Mouse (Mus musculus) E14TG2a.4 (cell line): ENCODE results near the gene Tnrc6b.

Experiments
- H3K27me3 ChIP-seq: 2 replicates; pipeline ENCODE4 v1.6.1; 2014; ENCODE audit warnings: low read length, control low read depth; ENCODE audit not compliant: insufficient read depth
- H3K36me3 ChIP-seq: 2 replicates; pipeline ENCODE4 v1.6.1; 2014; ENCODE audit warnings: low read length, control low read depth; ENCODE audit not compliant: insufficient read depth
- H3K4me1 ChIP-seq: replicated peaks from 2 replicates; pipeline ENCODE4 v1.6.1; 2014; ENCODE audit warnings: low read depth, low read length, control low read depth
- H3K4me3 ChIP-seq: replicated peaks from 2 replicates; pipeline ENCODE4 v1.5.1; 2014; ENCODE audit warnings: mild to moderate bottlenecking, low read length
- H3K9me3 ChIP-seq: 2 replicates; pipeline ENCODE4 v1.6.1; 2014; ENCODE audit warnings: low read length, control low read depth
- CTCF ChIP-seq: conservative IDR thresholded peaks from 2 replicates; pipeline ENCODE4 v1.5.1; 2014; ENCODE audit warnings: low read length
- NANOG ChIP-seq: IDR thresholded peaks from 2 replicates; pipeline ENCODE4 v1.6.1; 2014; ENCODE audit warnings: borderline replicate concordance, low read length, mixed read lengths
- POU5F1 ChIP-seq: IDR thresholded peaks from 2 replicates; pipeline ENCODE4 v1.6.1; 2014; ENCODE audit warnings: low read length, borderline replicate concordance

Tnrc6b gene

GRCm38 (mm10) chr15:80945851-80946250, 234.7 kb downstream of the Tnrc6b start:
- H3K4me3 ChIP-seq: no peak overlapping the region
- H3K9me3 ChIP-seq: no peaks in the 10 kb centered on the region
- peaks cover 37% of the 10 kb centered on the region for H3K4me1 ChIP-seq
- TF ChIP-seq CTCF (peak; percentile 51), NANOG (no peak), POU5F1 (no peak)
- no peaks in the 10 kb centered on the region for H3K27me3 ChIP-seq
- peaks cover 22% of the 10 kb centered on the region for H3K36me3 ChIP-seq

DNA sequence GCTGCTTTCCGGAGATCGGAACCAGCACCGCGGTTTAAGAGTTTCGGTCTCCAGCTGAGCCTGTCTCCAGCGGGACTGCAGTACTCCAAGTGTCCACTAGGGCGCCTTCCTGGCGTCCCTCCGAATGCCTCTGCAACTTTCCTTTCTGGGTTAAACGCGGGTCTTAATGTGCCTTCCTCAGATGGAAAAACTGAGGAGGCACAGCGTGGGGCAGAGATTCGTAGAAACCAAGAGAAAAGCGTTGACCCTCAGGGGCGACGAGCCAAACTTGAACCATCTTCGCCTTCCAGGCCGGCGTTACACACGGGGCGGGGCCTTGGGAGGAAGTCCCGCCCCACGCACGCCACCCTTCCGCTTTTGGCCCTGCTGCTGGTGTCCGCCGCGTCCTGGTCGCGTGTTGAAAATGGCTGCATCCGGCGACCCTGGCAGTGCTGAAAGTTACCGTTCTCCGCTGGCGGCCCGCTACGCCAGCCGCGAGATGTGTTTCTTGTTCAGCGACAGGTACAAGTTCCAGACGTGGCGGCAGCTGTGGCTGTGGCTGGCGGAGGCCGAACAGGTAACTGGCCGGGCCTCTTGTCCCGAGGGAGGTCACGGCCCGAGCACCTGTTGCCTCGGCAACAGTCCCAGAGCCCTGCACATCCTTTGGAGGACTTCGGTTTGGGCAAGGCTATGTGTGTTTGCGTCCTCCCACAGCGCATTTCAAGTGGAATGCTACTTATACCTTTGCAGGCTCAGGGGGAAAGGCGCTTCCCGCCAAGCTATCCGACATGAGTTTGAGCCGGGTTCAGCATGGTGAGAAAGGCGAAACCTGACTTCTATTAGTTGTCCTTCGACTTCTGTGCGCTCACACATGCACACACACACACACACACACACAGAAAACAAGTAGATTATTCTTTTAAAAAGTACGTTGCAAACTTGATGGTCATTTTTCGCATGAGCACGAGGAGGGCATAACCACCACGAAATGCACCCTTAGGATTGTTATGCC, 237.3 kb downstream of the Tnrc6b start, which contains the start of gene Adsl:
Gene Adsl, plus strand, starts transcription at position 346 of the 991 bp plus-strand sequence.
- Histone ChIP-seq H3K9me3 (no peaks in the 10 kb centered on the region), H3K4me3 (peak within 1 kb of the TSS; percentile 97), H3K36me3 (peaks cover 31% of the 10 kb centered on the region), H3K4me1 (peaks cover 50% of the 10 kb centered on the region), H3K27me3 (no peaks in the 10 kb centered on the region)
- TF ChIP-seq CTCF: peak; percentile 99
- TF ChIP-seq NANOG: no peak

DNA sequence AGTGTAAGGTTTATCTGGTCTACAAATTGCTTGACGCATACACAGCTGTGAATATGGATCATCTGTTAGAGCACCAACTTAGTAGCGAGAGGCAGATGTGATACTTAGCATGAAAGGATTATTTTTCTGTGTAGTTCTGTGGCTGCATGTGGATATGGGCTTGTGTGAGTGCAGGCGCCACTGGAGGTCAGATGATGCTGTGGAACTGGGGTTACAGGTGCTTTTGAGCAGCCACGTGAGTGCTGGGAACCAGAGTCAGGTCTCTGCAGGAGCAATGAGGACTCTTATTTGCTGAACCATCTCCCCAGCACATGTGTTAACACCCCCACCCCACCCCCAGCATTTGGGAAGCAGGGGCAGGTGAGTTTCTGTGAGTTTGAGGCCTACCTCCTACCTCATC, 238.3 kb downstream of the Tnrc6b start:
- no peaks in the 10 kb centered on the region for H3K9me3 ChIP-seq
- no peaks in the 10 kb centered on the region for H3K27me3 ChIP-seq
- peak overlapping the region; percentile 97 for H3K4me3 ChIP-seq
- TF ChIP-seq NANOG: no peak
- no peak for TF ChIP-seq POU5F1
- TF ChIP-seq CTCF: no peak
- H3K36me3 ChIP-seq: peaks cover 41% of the 10 kb centered on the region
- peaks cover 60% of the 10 kb centered on the region for H3K4me1 ChIP-seq

DNA sequence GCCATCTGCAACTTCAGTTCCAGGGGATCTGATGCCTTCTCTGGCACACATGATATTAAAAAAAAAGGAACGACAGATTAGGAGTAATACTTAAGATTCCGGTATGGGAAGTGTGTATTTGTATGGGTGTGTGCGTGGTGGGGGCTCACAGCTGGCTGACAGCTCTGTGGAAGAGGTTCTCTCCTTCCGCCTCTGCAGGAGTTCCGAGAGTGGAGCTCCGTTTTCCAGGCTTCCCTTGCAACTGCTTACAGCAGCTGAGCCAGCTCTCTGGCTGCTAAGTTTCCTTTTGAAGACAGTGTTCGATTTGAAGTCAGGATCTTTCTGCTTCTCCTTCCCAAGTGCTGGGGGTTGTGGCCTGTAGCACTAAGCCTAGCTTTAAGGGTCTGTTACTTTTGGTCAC, 238.9 kb downstream of the Tnrc6b start:
- no peaks in the 10 kb centered on the region for H3K9me3 ChIP-seq
- H3K36me3 ChIP-seq: peaks cover 47% of the 10 kb centered on the region
- TF ChIP-seq CTCF (no peak), POU5F1 (no peak), NANOG (no peak)

DNA sequence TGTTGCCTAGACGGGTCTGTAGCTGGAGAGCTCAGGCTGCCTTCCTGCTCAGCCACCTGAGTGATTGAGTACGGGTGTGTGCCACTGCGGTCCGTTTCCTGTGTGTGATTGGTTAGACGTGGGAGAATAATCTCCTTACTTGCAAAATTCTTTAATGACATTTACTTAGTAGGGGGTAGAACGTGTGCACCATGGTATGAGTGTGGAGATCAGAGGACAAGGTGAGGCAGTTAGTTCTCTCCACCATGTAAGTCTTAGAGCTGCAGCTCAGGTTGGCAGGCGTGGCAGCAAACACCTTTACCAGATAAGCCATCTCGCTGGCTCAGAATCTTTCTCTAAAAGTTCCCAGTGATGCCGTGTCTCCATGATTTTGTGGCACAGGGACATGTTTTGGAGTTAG, 242.9 kb downstream of the Tnrc6b start:
- no peak for TF ChIP-seq POU5F1
- no peak for TF ChIP-seq NANOG
- no peak for TF ChIP-seq CTCF
- no peak overlapping the region for H3K4me3 ChIP-seq

More for the DNA sequence above, 238.9 kb downstream of the Tnrc6b start:
- Histone ChIP-seq H3K4me1 (peaks cover 62% of the 10 kb centered on the region), H3K4me3 (peak overlapping the region; percentile 97), H3K27me3 (no peaks in the 10 kb centered on the region)

DNA sequence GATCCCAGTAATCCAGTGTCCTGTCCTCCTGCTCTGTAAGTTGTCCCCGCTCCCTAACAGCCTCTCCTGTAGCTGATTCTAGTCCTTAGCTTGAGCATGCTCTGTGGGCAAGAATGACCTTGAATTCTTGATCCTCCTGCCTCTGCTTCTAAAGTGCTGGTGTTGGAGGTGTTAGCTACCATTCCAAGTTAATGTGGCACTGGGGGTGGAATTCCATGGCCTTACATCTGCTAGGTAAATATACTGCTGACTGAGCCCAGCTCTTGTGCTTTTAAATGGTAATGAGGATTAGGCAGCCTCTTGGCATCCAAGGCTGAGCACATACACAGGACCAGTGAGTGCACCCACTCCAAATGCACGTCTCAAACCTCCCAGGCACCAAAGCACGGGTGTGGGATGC, 243.7 kb downstream of the Tnrc6b start:
- TF ChIP-seq NANOG: no peak
- TF ChIP-seq POU5F1: no peak
- no peak for TF ChIP-seq CTCF

More for the DNA sequence above, 242.9 kb downstream of the Tnrc6b start:
- Histone ChIP-seq H3K9me3 (no peaks in the 10 kb centered on the region), H3K4me1 (peaks cover 63% of the 10 kb centered on the region), H3K36me3 (peaks cover 86% of the 10 kb centered on the region), H3K27me3 (no peaks in the 10 kb centered on the region)

DNA sequence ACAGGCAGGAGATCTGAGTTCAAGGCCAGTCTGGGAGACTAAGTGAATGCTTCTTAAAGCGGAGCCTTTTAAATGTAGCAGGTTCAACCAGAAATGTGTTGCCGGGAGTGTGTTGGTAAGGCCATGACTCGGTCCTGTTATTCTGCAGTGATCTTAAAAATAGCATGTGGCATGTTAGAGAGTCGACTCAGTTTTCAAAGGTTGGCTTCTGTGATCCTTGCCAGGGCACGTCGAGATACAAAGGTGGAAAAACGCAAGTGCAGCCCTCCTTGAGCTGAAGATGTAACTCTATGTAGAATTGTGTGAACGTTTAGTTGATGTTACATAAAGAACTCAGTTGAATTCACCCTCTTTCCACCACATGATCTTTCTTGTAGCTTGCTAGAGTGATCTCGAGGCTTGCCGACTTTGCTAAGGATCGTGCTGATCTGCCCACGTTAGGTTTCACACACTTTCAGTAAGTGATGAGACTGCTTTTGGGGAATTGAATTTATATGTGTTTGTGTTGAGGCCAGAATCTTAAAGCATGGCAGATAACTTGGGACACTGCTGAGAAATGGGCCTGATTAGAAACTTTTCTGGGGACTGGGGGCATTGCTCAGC, 244.8 kb downstream of the Tnrc6b start:
- Histone ChIP-seq H3K4me3 (no peak overlapping the region), H3K27me3 (no peaks in the 10 kb centered on the region), H3K4me1 (peaks cover 45% of the 10 kb centered on the region), H3K9me3 (no peaks in the 10 kb centered on the region), H3K36me3 (peaks cover 91% of the 10 kb centered on the region)
- TF ChIP-seq POU5F1 (no peak), NANOG (no peak), CTCF (no peak)

More for the DNA sequence above, 243.7 kb downstream of the Tnrc6b start:
- peaks cover 56% of the 10 kb centered on the region for H3K4me1 ChIP-seq
- H3K27me3 ChIP-seq: no peaks in the 10 kb centered on the region
- no peaks in the 10 kb centered on the region for H3K9me3 ChIP-seq
- peaks cover 91% of the 10 kb centered on the region for H3K36me3 ChIP-seq
- no peak overlapping the region for H3K4me3 ChIP-seq

DNA sequence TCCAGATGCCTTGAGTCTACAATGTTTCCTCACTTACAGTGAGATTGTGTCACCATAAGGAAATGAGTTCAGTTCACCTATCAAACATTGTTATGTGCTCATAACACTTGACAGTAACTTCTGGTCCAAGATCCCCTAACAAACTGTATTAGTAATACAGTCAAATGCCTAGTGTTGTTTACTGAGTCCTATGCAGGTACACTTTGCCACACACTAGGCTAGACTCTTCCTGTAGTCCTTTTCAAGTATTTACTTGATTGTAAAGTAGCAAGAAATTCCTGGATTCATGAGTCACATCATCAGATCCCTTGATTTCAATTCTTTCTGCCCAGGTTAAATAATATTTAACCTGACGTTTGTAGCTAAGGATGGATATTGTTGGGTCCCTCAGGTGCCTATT, 258.3 kb downstream of the Tnrc6b start:
- Histone ChIP-seq H3K27me3 (no peaks in the 10 kb centered on the region), H3K4me3 (no peak overlapping the region), H3K9me3 (no peaks in the 10 kb centered on the region), H3K4me1 (peaks cover 23% of the 10 kb centered on the region; the same call in 1 of the 2 replicates), H3K36me3 (peaks cover 68% of the 10 kb centered on the region)
- TF ChIP-seq NANOG: no peak
